Mouse (Mus musculus): Measurements from ENCODE around the gene Rnf114.

GRCm38 (mm10) chr2:167476762-167477161 is 15.7 kb upstream of the Rnf114 start:
- TF ChIP-seq CTCF (IDR thresholded peaks at IDR 0.05; ENCODE audit: extremely low read depth, insufficient read length, insufficient replicate concordance, low read depth, low read length) (no peak), POLR2A (IDR thresholded peaks at IDR 0.05; ENCODE audit: low read depth, low read length) (no peak)
